Mouse (Mus musculus): ENCODE data around the gene Rreb1. TPM values are rescaled to one million over a fixed set of nuclear protein-coding genes. Genes with fewer than 3 reads are reported as not detected.

Rreb1 gene
- polyA plus RNA-seq, 2 experiments, result 19.0 to 21.4 TPM

DNA sequence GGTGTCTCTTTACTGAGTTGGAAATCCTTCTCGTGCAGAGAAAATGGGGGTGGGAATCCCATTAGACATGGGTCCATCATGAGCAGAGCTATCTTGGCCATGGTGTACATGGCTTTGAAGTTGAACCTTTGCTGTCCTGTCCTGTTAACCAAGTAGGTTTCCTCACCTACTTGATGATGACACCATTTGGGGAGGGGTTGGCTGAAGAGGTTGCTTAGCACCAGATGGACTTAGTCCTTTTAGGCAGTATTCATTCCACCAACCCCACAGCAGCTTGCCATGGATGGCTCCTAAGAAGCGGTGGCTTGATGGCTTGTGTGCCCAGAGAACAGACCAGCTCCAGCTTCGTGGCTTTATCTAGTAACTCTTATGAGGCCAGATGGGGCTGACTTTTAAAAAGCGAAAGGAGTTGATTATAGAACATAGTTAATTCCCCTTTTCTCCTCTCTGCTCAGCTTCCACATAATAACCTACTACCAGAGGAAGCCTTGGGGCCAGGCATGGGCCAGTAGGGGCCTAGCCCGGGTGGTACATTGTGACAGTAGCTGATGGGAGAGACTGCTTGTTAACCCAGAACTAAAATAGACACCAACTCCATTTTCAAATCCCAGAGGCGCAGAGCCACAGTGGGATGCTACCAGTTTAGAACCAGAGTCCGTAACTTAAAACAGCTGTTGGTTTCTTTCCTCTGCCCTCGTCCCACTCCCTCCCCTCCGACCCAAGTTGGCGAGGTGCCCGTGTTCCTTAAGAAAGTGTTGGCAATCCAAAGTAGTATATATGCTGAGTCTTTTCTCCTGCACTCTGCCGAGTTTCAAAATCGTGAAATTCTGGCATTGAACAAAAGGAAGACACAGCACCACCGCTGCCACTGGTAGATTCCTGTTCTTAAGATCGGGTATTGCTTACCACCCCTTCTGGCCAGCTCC lies 140.4 kb downstream of the Rreb1 start:
- H3K4me3 ChIP-seq (replicated peaks; ENCODE audit: low read length), result no peak overlapping the region
- peaks cover 5% of the 10 kb centered on the region for H3K4me1 ChIP-seq (ENCODE audit: control insufficient read depth, insufficient read depth, low read length)
- H3K4me2 ChIP-seq (replicated peaks; ENCODE audit: low read depth, low read length, severe bottlenecking), result no peak overlapping the region
- WGBS, result 61% methylated on average over 15 of the region's 15 CpGs
- no peak overlapping the region for H3K9ac ChIP-seq (ENCODE audit: low read depth, low read length, severe bottlenecking)
- DNase-seq (ENCODE audit: low spot score) (peak; percentile 62), ATAC-seq (ENCODE audit: low FRiP score, low read depth) (peak; percentile 35; the same call in 1 of the 2 replicates)
- no peak overlapping the region for H3K27ac ChIP-seq (replicated peaks; ENCODE audit: low read depth, low read length)
- H3K9me3 ChIP-seq (ENCODE audit: control insufficient read depth, low read length), result no peaks in the 10 kb centered on the region
- H3K27me3 ChIP-seq (ENCODE audit: control insufficient read depth, insufficient read depth, low read length), result no peaks in the 10 kb centered on the region
- H3K36me3 ChIP-seq (ENCODE audit: control insufficient read depth, insufficient read depth, low read length), result peaks cover 50% of the 10 kb centered on the region
- no peak for TF ChIP-seq POLR2A (IDR thresholded peaks at IDR 0.05; ENCODE audit: borderline replicate concordance, extremely low read depth, insufficient read depth, insufficient read length)

DNA sequence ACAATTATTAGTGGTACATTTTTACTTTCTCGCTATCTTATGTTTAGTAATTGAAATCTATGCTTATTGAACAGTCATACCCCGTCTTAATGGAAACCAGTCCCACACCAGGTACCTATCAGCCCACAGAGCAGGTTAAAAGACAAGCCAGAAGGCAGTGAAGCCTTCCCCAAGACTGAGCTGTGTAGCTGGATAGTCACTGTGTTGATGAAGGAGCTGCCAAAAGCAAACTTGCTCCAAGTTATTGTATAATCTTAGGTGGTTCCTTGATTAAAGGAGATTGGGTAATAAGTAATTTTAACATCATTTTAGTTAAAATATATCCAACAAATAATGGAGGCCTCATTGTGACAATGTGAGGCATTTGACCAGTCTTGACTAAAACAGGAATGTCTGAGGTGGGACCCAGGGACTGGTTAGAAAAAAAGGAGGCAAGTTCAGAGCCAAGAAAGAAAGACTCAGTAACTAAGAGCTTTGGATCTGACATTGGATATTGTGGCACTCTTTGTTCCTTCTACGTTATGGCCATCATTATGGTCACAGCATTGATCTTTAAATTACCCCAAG lies 141.6 kb downstream of the Rreb1 start:
- Histone ChIP-seq H3K4me2 (replicated peaks; ENCODE audit: low read depth, low read length, severe bottlenecking) (no peak overlapping the region), H3K9ac (ENCODE audit: low read depth, low read length, severe bottlenecking) (no peak overlapping the region), H3K4me3 (replicated peaks; ENCODE audit: low read length) (no peak overlapping the region), H3K27me3 (ENCODE audit: control insufficient read depth, insufficient read depth, low read length) (no peaks in the 10 kb centered on the region), H3K4me1 (ENCODE audit: control insufficient read depth, insufficient read depth, low read length) (peaks cover 5% of the 10 kb centered on the region), H3K27ac (replicated peaks; ENCODE audit: low read depth, low read length) (no peak overlapping the region), H3K36me3 (ENCODE audit: control insufficient read depth, insufficient read depth, low read length) (peaks cover 50% of the 10 kb centered on the region), H3K9me3 (ENCODE audit: control insufficient read depth, low read length) (no peaks in the 10 kb centered on the region)
- 91% methylated on average over 3 of the region's 3 CpGs for WGBS
- DNase-seq (ENCODE audit: low spot score), result no peak
- ATAC-seq (ENCODE audit: low FRiP score, low read depth), result no peak
- no peak for TF ChIP-seq POLR2A (IDR thresholded peaks at IDR 0.05; ENCODE audit: borderline replicate concordance, extremely low read depth, insufficient read depth, insufficient read length)

DNA sequence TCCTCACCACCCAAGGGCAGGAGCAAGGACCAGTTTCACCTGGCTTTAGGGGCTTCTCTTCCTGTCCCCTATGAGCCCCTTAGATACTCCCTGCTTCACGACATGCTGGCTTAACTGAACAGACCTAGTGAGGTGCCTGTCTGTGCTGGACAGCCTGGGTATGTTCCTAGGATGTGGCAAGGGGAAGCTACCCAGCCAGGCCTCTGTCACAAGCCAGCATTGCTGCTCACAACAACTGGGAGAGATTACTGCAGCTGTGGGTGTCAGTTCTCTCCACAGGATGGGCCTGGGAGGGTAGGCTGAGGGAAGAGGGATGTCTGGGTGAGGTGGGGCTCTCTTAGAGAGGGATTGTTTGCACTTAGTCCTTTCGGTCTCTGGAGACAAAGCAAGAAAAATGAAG lies 142.5 kb downstream of the Rreb1 start:
- peaks cover 5% of the 10 kb centered on the region for H3K4me1 ChIP-seq (ENCODE audit: control insufficient read depth, insufficient read depth, low read length)
- no peaks in the 10 kb centered on the region for H3K9me3 ChIP-seq (ENCODE audit: control insufficient read depth, low read length)
- TF ChIP-seq POLR2A (IDR thresholded peaks at IDR 0.05; ENCODE audit: borderline replicate concordance, extremely low read depth, insufficient read depth, insufficient read length), result no peak
- ATAC-seq (ENCODE audit: low FRiP score, low read depth) (peak; percentile 83), DNase-seq (ENCODE audit: low spot score) (no peak)
- H3K9ac ChIP-seq (ENCODE audit: low read depth, low read length, severe bottlenecking), result no peak overlapping the region
- WGBS, result 63% methylated on average over 2 of the region's 2 CpGs
- H3K27ac ChIP-seq (replicated peaks; ENCODE audit: low read depth, low read length), result no peak overlapping the region
- peaks cover 55% of the 10 kb centered on the region for H3K36me3 ChIP-seq (ENCODE audit: control insufficient read depth, insufficient read depth, low read length)
- H3K4me3 ChIP-seq (replicated peaks; ENCODE audit: low read length), result no peak overlapping the region
- no peak overlapping the region for H3K4me2 ChIP-seq (replicated peaks; ENCODE audit: low read depth, low read length, severe bottlenecking)
- H3K27me3 ChIP-seq (ENCODE audit: control insufficient read depth, insufficient read depth, low read length), result no peaks in the 10 kb centered on the region

DNA sequence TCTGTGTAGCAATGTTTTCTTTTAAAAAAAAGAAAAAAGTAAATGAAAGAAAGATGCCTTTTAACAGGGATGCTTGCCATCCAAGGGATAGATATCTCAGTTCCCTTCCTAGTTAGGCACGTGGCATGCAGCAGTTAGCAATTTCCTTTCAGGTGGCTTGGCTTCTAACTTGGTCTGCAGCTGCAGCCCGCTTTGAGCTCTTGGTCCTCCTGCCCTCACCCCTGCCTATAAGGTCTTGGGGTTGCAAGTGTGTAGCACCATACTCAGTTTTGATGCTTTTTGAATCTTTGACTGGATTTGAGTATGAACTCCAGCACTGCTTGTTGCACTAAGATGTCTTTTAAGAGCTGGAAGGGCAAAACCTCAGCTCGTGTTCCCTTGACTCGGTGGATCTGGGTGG lies 144.9 kb downstream of the Rreb1 start:
- H3K27me3 ChIP-seq (ENCODE audit: control insufficient read depth, insufficient read depth, low read length), result no peaks in the 10 kb centered on the region

DNA sequence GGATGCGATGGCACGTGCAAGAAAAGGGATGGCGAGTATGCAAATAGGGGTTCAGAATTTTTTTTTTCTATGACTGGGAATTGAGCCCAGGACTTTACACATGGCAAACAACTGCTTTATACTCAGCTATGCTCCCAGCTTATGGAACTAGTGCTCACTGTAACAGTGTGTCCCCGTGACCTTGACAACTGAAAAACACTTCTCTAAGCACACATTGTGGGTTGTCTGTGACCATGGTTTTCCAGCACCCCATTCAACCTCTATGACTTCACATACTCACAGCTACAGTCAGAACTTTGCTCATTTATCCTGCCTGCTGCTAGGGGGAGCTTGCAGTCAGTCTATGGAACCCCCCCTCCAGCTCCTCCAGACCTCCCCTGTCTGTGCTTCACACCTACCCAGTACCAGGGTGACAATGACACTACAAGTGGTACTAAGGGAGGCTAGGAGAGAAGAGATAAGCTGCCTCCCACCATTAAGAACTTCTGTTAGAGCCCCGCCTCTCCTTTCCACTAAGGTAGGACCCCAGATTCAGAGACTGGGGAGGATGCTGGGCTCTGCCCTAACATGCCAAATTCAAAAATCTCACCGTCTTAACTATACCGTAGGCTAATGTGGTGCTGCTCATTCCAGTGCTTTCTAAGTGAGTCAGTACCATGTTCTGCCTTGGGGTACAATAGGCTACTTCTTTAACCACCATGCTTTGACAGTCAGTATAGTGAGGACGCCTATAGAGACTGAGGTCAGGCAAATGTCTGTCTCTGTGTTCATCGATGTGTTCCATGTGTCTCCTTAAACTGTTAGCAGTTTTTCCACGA lies 145.7 kb downstream of the Rreb1 start:
- no peak overlapping the region for H3K4me2 ChIP-seq (replicated peaks; ENCODE audit: low read depth, low read length, severe bottlenecking)
- no peak overlapping the region for H3K9ac ChIP-seq (ENCODE audit: low read depth, low read length, severe bottlenecking)
- TF ChIP-seq POLR2A (IDR thresholded peaks at IDR 0.05; ENCODE audit: borderline replicate concordance, extremely low read depth, insufficient read depth, insufficient read length), result no peak
- ATAC-seq (ENCODE audit: low FRiP score, low read depth) (no peak), DNase-seq (ENCODE audit: low spot score) (no peak)
- no peaks in the 10 kb centered on the region for H3K27me3 ChIP-seq (ENCODE audit: control insufficient read depth, insufficient read depth, low read length)
- 80% methylated on average over 10 of the region's 10 CpGs for WGBS
- no peak overlapping the region for H3K27ac ChIP-seq (replicated peaks; ENCODE audit: low read depth, low read length)
- no peak overlapping the region for H3K4me3 ChIP-seq (replicated peaks; ENCODE audit: low read length)
- H3K9me3 ChIP-seq (ENCODE audit: control insufficient read depth, low read length), result no peaks in the 10 kb centered on the region
- H3K4me1 ChIP-seq (ENCODE audit: control insufficient read depth, insufficient read depth, low read length), result no peaks in the 10 kb centered on the region
- peaks cover 39% of the 10 kb centered on the region for H3K36me3 ChIP-seq (ENCODE audit: control insufficient read depth, insufficient read depth, low read length)

More for the DNA sequence above, 144.9 kb downstream of the Rreb1 start:
- no peak overlapping the region for H3K9ac ChIP-seq (ENCODE audit: low read depth, low read length, severe bottlenecking)
- no peak overlapping the region for H3K27ac ChIP-seq (replicated peaks; ENCODE audit: low read depth, low read length)
- no peaks in the 10 kb centered on the region for H3K9me3 ChIP-seq (ENCODE audit: control insufficient read depth, low read length)
- ATAC-seq (ENCODE audit: low FRiP score, low read depth) (no peak), DNase-seq (ENCODE audit: low spot score) (no peak)
- H3K36me3 ChIP-seq (ENCODE audit: control insufficient read depth, insufficient read depth, low read length), result peaks cover 37% of the 10 kb centered on the region
- no peak overlapping the region for H3K4me2 ChIP-seq (replicated peaks; ENCODE audit: low read depth, low read length, severe bottlenecking)
- peaks cover 5% of the 10 kb centered on the region for H3K4me1 ChIP-seq (ENCODE audit: control insufficient read depth, insufficient read depth, low read length)
- H3K4me3 ChIP-seq (replicated peaks; ENCODE audit: low read length), result no peak overlapping the region
- no peak for TF ChIP-seq POLR2A (IDR thresholded peaks at IDR 0.05; ENCODE audit: borderline replicate concordance, extremely low read depth, insufficient read depth, insufficient read length)
- WGBS, result 87% methylated on average over 4 of the region's 4 CpGs
